Mouse (Mus musculus): Measurements from ENCODE around the gene Cyp4f39. TPM values are rescaled to one million over a fixed set of nuclear protein-coding genes. Genes with fewer than 3 reads are reported as not detected.
A peak's percentile ranks its signal among the peaks of the same experiment; 100 is the strongest.
"Not testable (repeated sequence)": the region's sequence is repeated elsewhere in the genome, so short reads cannot be mapped to it uniquely, and the experiment has no call there.

The Cyp4f39 gene
- total and polyA plus RNA-seq, 2 experiments, result 0.18 to 0.49 TPM

- Histone ChIP-seq H3K36me3 (ENCODE audit: control insufficient read depth, insufficient read depth, low read length) (peaks cover 51% of the 10 kb centered on the region), H3K4me1 (ENCODE audit: control insufficient read depth, insufficient read depth, low read length) (no peaks in the 10 kb centered on the region; the same call in 1 of the 2 replicates), H3K27me3 (ENCODE audit: control insufficient read depth, insufficient read depth, low read length) (no peaks in the 10 kb centered on the region), H3K79me2 (ENCODE audit: control insufficient read depth, insufficient read depth, low read length) (no peaks in the 10 kb centered on the region), H3K9ac (ENCODE audit: low read depth, low read length) (no peak overlapping the region), H3K4me3 (ENCODE audit: insufficient read depth, low read depth, low read length) (no peak overlapping the region), H3K27ac (replicated peaks; ENCODE audit: insufficient read depth, low read depth, low read length) (no peak overlapping the region)
- 84% methylated on average over 5 of the region's 5 CpGs for WGBS
- DNase-seq (ENCODE audit: extremely low read depth, low read depth, low spot score), result no peak
- no peak for TF ChIP-seq POLR2A (IDR thresholded peaks at IDR 0.05; ENCODE audit: extremely low read depth, insufficient read depth, low read length)
- no peak for TF ChIP-seq CTCF (IDR thresholded peaks at IDR 0.05; ENCODE audit: low read depth, low read length)
Measured at GRCm38 (mm10) chr17:32522816-32523215, 70.3 kb downstream of the Cyp4f39 start.

GRCm38 (mm10) chr17:32523895-32524294 is 71.4 kb downstream of the Cyp4f39 start:
- Histone ChIP-seq H3K9ac (ENCODE audit: low read depth, low read length) (no peak overlapping the region), H3K27ac (replicated peaks; ENCODE audit: insufficient read depth, low read depth, low read length) (no peak overlapping the region), H3K36me3 (ENCODE audit: control insufficient read depth, insufficient read depth, low read length) (peaks cover 47% of the 10 kb centered on the region), H3K4me1 (ENCODE audit: control insufficient read depth, insufficient read depth, low read length) (no peaks in the 10 kb centered on the region; the same call in 1 of the 2 replicates), H3K79me2 (ENCODE audit: control insufficient read depth, insufficient read depth, low read length) (no peaks in the 10 kb centered on the region), H3K4me3 (ENCODE audit: insufficient read depth, low read depth, low read length) (no peak overlapping the region; the same call in 1 of the 2 replicates), H3K27me3 (ENCODE audit: control insufficient read depth, insufficient read depth, low read length) (no peaks in the 10 kb centered on the region)
- WGBS, result 79% methylated on average over 11 of the region's 11 CpGs
- DNase-seq (ENCODE audit: extremely low read depth, low read depth, low spot score), result no peak
- TF ChIP-seq CTCF (IDR thresholded peaks at IDR 0.05; ENCODE audit: low read depth, low read length) (no peak), POLR2A (IDR thresholded peaks at IDR 0.05; ENCODE audit: extremely low read depth, insufficient read depth, low read length) (no peak)

- H3K79me2 ChIP-seq (ENCODE audit: control insufficient read depth, insufficient read depth, low read length); H3K4me3 ChIP-seq (ENCODE audit: insufficient read depth, low read depth, low read length); H3K27ac ChIP-seq (replicated peaks; ENCODE audit: insufficient read depth, low read depth, low read length); H3K9ac ChIP-seq (ENCODE audit: low read depth, low read length); H3K27me3 ChIP-seq (ENCODE audit: control insufficient read depth, insufficient read depth, low read length); H3K4me1 ChIP-seq (ENCODE audit: control insufficient read depth, insufficient read depth, low read length); DNase-seq (ENCODE audit: extremely low read depth, low read depth, low spot score): not testable (repeated sequence)
- WGBS, result 91% methylated on average over 1 of the region's 1 CpGs
- peaks cover 34% of the 10 kb centered on the region for H3K36me3 ChIP-seq (ENCODE audit: control insufficient read depth, insufficient read depth, low read length)
Measured at GRCm38 (mm10) chr17:32526341-32526740, 73.8 kb downstream of the Cyp4f39 start.

- no peaks in the 10 kb centered on the region for H3K27me3 ChIP-seq (ENCODE audit: control insufficient read depth, insufficient read depth, low read length)
- no peak overlapping the region for H3K9ac ChIP-seq (ENCODE audit: low read depth, low read length)
- TF ChIP-seq CTCF (IDR thresholded peaks at IDR 0.05; ENCODE audit: low read depth, low read length) (no peak), POLR2A (IDR thresholded peaks at IDR 0.05; ENCODE audit: extremely low read depth, insufficient read depth, low read length) (no peak)
- H3K79me2 ChIP-seq (ENCODE audit: control insufficient read depth, insufficient read depth, low read length), result no peaks in the 10 kb centered on the region
- 90% methylated on average over 11 of the region's 11 CpGs for WGBS
- H3K27ac ChIP-seq (replicated peaks; ENCODE audit: insufficient read depth, low read depth, low read length), result no peak overlapping the region
- no peaks in the 10 kb centered on the region; the same call in 1 of the 2 replicates for H3K4me1 ChIP-seq (ENCODE audit: control insufficient read depth, insufficient read depth, low read length)
- DNase-seq (ENCODE audit: extremely low read depth, low read depth, low spot score), result no peak
- peaks cover 30% of the 10 kb centered on the region for H3K36me3 ChIP-seq (ENCODE audit: control insufficient read depth, insufficient read depth, low read length)
- no peak overlapping the region for H3K4me3 ChIP-seq (ENCODE audit: insufficient read depth, low read depth, low read length)
Measured at GRCm38 (mm10) chr17:32527748-32528147, 75.2 kb downstream of the Cyp4f39 start.

- H3K79me2 ChIP-seq (ENCODE audit: control insufficient read depth, insufficient read depth, low read length), result no peaks in the 10 kb centered on the region
- WGBS, result 59% methylated on average over 26 of the region's 26 CpGs
- H3K4me1 ChIP-seq (ENCODE audit: control insufficient read depth, insufficient read depth, low read length), result no peaks in the 10 kb centered on the region; the same call in 1 of the 2 replicates
- peaks cover 20% of the 10 kb centered on the region for H3K36me3 ChIP-seq (ENCODE audit: control insufficient read depth, insufficient read depth, low read length)
- H3K27me3 ChIP-seq (ENCODE audit: control insufficient read depth, insufficient read depth, low read length), result no peaks in the 10 kb centered on the region
- H3K4me3 ChIP-seq (ENCODE audit: insufficient read depth, low read depth, low read length), result peak overlapping the region; percentile 13
- H3K9ac ChIP-seq (ENCODE audit: low read depth, low read length), result 0 out of 2 replicates have a peak overlapping the region, but pooled peaks have one; percentile 26
- peak; percentile 47 for DNase-seq (ENCODE audit: extremely low read depth, low read depth, low spot score)
- H3K27ac ChIP-seq (replicated peaks; ENCODE audit: insufficient read depth, low read depth, low read length), result no peak overlapping the region
- TF ChIP-seq CTCF (IDR thresholded peaks at IDR 0.05; ENCODE audit: low read depth, low read length), result peak; percentile 84
- no peak for TF ChIP-seq POLR2A (IDR thresholded peaks at IDR 0.05; ENCODE audit: extremely low read depth, insufficient read depth, low read length)
Measured at GRCm38 (mm10) chr17:32528408-32529337, 76.2 kb downstream of the Cyp4f39 start.

- not testable (repeated sequence) for DNase-seq (ENCODE audit: extremely low read depth, low read depth, low spot score); H3K27me3 ChIP-seq (ENCODE audit: control insufficient read depth, insufficient read depth, low read length)
- 76% methylated on average over 4 of the region's 4 CpGs for WGBS
Measured at GRCm38 (mm10) chr17:32532356-32532755, 79.8 kb downstream of the Cyp4f39 start.

More at GRCm38 (mm10) chr17:32532356-32532755, 79.8 kb downstream of the Cyp4f39 start:
- H3K4me3 ChIP-seq (ENCODE audit: insufficient read depth, low read depth, low read length); H3K4me1 ChIP-seq (ENCODE audit: control insufficient read depth, insufficient read depth, low read length); H3K79me2 ChIP-seq (ENCODE audit: control insufficient read depth, insufficient read depth, low read length); H3K36me3 ChIP-seq (ENCODE audit: control insufficient read depth, insufficient read depth, low read length); H3K27ac ChIP-seq (replicated peaks; ENCODE audit: insufficient read depth, low read depth, low read length); H3K9ac ChIP-seq (ENCODE audit: low read depth, low read length): not testable (repeated sequence)
